Mouse (Mus musculus): ENCODE data around the gene Zdhhc16.
"Not testable (repeated sequence)": the region's sequence is repeated elsewhere in the genome, so short reads cannot be mapped to it uniquely, and the experiment has no call there.

Gene Zdhhc16

DNA sequence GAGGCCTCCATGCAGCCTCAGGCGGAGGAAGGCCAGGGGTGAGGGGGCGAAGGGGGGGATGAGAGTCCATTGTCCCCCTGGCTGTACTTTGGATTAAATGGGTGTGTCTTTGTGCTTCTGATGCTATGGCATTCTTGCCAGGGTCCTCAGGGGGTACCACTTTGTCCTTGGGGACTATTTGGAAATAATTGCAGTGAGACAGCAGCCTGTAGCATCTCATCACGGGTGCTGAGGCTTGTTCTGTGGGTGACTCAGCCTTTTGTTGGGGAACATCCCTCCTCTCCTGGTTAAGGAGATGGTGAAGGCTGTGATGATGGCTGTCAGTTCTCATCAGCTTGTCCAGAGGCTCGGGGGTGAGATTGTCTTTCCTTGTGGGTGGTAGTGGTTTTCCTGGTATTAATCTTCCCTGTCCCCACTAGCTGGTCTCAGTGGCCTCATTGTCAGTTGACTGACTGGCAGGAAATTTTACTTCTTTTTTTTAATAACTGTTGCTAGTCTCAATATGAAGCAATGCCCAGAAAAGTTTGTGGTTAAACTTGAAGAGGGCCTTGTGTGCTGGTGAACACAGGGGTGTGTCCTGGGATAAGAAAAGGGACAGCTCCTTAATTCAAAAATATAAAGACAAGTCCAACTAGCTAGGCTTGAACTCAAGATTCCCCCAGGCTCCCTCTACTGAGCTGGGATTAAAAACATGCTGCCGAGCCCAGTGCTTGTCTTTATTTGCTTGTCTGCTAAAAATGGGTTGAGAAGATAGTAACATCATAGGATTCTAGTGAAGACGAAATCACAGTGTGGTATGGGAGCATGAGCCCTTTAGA, 19.3 kb upstream of the Zdhhc16 start:
- DNase-seq (ENCODE audit: low read depth, low spot score): no peak

- DNase-seq (ENCODE audit: low read depth, low spot score): not testable (repeated sequence)
Observed at GRCm38 (mm10) chr19:41914592-41914882, 18.7 kb upstream of the Zdhhc16 start.

DNA sequence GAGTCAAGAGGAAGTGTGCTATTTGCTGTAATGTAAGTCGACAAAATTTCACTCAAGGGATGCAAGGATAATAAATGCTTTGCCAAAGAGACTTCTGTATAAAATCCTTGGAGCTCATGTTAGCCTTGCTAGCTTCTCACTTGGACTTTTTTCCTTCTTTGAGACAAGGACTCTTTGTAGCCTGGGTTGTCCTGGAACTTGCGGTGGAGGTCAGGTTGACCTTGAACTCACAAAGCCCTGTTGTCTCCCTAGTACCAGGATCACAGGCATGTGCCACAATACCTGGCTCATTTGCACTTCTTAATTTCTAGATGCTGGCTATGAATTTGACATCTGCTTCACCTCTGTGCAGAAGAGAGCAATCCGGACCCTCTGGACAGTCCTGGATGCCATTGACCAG, 18.0 kb upstream of the Zdhhc16 start:
- no peak for DNase-seq (ENCODE audit: low read depth, low spot score)

DNA sequence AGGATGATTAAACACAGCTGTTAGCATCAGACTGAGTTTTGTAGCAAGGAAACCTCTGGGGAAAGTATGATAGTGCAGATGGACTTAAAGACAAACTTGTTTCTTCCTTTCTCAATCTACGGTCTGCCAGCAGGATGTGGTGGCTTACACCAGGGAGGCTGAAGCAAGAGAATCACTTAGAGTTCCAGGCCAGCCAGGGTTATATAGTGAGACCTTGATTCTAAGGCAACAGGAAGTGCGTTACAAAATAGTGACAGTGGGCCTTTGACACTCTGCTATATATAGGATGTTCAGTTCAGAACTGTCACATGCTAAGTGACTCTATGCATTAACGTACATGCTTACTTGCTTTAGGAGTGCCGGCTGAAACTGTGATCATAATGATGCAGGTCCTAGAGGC, 16.4 kb upstream of the Zdhhc16 start:
- DNase-seq (ENCODE audit: low read depth, low spot score): no peak

DNA sequence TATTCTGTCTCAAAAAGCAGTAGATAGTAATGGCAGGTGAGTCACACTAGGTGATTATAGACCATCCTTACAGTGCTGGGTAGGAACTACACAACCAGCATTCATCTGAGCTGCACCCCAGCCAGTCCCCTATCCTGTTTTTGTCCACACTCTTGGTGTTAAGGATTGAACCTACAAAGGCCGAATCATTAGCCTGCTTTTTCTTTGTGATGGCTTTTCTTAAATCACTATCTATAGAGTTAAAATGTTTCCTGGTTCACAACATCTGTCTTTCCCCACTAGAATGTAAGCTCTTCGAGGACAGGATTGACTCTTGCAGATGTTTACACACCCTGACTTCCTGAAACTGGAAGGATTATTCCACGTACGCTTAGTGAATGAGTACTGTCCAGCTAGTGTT, 13.8 kb upstream of the Zdhhc16 start:
- DNase-seq (ENCODE audit: low read depth, low spot score): no peak

DNA sequence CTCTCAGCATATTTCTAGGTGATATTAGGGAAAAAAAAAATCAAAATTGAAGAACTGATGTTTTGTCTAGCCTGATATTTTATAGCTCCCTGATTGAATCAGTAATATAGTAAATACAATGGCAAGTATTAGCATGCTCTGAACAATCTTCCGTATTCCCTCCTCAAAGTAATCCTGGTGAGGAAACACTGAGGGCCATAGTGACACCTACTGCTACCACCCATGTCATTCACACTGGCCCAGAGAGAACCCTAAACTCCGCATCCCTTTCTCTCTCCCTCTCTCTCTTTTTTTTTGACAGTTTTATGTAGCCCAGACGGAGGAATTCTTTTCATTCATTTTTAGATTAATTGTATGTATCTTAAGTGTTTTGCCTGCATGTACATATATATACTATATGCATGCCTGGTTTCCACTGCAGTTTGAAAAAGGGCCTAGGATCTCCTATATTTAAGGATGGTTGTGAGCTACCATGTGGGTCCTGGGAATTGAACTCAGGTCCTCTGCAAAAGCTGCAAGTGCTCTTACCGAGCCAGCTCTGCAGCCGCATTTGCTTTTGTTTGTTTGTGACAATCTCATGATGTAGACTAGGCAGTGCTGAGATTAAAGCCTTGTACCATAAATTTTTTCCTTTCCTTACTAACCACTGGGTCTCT, 12.7 kb upstream of the Zdhhc16 start:
- DNase-seq (ENCODE audit: low read depth, low spot score): no peak

DNA sequence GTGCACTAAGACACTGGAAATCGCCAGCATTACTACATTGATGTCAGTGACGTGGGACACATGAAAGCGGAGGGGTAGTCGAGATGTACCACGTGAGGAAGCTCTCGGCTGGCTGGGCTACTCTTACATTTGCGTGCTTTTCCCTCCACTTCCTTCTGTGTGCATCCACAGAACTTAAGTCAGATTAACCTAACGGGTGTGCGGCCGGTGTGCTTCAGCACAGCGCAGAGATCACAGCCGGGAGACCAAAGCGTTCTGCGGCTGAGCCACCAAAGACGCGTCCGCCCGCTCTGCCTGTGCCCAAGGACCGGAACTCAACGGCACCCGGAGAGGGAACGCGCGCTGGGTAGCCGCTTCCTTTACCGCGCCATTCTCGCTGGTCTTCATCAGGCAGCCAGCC, 594 bp upstream of the Zdhhc16 start:
- DNase-seq (ENCODE audit: low read depth, low spot score): no peak

DNA sequence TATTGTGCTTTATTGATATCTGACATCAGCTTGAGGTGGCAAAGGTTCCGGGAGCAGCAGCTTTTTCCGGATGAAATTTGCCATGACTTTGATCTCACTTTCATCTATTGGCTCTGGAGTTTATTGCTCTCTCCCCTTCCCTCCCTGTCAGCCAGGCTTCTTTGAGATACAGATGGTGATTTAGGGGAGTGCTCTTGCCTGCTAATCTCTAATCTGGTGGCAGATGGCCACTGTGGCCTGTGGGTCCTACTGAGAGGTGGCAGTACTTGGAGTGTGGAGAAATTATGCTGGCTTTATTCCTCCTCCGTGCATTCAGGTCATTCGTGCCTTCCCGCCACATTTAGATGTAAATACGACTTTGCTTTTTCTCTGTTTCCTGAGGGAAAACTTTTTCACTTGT, 844 bp downstream of the Zdhhc16 start:
- peak; percentile 50 for DNase-seq (ENCODE audit: low read depth, low spot score)

GRCm38 (mm10) chr19:41935921-41936320, 2.6 kb downstream of the Zdhhc16 start:
- no peak for DNase-seq (ENCODE audit: low read depth, low spot score)

GRCm38 (mm10) chr19:41938539-41938938, 5.3 kb downstream of the Zdhhc16 start:
- no peak for DNase-seq (ENCODE audit: low read depth, low spot score)

DNA sequence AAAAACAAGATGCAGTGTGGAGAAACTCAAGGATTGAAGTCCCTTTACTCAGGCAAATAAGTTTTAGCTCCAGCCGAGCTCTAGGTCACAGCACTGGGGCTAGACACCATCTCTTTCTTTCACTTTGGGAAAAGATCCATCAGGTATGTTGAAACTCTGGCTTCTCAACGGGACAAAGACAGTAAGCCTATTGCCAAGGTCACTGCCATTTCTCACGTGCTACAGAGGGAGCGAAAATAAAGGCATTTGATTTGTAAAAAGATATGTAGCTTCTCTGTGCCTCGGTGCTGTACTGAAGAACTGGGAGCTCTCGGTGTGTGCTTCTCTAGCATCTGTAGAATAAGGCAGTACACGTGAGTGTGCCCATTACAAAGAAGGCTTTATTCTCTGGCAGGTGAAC, 10.6 kb downstream of the Zdhhc16 start:
- no peak for DNase-seq (ENCODE audit: low read depth, low spot score)

DNA sequence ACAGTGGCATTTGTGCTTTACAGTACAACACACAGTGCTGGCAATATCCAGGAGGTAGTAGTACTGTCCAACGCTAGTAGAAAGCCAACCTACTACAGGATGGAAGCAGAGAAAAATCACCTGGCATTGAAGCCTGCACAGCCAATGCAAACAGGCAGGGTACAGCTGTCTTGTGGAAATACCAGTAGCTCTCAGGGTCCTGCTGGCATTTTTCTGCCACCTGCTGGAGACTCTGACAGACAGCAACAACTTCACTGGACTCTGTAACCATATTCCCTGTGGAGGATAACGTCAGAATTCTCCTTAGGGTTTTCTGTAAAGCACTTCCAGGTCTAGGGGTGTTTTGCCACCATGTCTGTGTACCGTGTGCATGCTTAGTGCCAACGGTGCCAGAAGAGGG, 19.0 kb downstream of the Zdhhc16 start:
- DNase-seq (ENCODE audit: low read depth, low spot score): no peak

GRCm38 (mm10) chr19:41953574-41953973, 20.3 kb downstream of the Zdhhc16 start:
- no peak for DNase-seq (ENCODE audit: low read depth, low spot score)

- DNase-seq (ENCODE audit: low read depth, low spot score): no peak
Observed at GRCm38 (mm10) chr19:41969618-41970017, 36.3 kb downstream of the Zdhhc16 start.

DNA sequence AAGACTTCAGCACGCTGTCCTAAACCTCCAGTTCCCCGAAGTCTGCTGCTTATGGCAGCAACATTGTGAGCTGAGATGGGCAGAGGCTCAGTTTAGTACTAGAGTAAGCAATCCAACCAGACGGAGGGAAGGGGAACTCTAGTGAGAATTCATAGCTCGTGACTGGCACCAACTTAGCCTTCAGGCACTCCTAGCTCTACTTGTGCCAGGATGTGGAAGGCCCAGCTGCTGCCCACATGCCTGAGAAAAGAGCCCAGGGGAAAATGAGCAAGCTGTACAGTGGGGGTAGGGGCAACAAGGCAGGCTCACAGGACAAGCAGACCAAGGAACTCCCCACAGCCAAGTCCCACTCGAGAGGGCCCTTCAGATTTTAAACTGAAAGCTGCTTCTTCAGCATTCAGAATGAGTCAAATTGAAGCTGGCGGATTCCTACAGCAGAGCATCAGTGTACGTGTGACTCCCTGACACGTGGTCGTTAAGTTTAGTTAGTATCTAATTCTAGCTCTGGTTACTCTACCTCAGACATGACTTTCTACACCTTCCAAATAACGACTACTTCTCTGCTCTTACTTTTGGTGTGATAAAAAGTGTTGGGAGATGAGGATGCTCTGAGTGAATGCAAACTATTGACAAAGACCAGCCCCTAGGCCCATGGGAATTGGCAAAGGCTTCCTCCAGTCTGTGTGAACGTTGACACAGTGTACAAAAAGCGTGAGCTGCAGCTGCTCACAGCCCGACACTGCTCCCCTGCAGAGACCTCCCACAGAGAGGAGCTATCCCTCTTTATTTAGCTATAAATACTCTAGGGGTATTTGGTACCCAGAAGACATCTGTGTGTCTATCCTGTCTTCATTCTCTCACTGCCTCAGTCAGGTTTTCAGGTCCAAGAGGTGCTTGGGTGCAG, 40.9 kb downstream of the Zdhhc16 start:
- no peak for DNase-seq (ENCODE audit: low read depth, low spot score)

DNA sequence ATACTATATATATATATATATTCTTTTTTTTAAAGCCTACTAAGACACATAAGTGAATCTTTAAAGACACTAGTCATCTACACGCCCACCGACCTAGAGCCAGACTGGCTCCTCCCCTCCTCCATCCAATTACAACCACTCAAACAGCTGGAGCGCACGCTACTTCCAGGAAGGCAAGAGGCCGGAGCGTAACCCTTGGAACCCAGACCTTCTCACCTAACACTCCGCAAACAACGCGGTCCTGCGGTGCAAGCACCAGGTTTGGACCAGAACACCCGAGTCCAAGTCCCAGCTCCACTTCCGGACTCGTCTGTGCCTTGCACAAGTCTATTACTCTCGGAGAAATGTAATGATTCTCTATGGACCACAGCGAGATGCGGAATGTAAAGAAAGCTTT, 47.1 kb downstream of the Zdhhc16 start:
- DNase-seq (ENCODE audit: low read depth, low spot score): no peak

DNA sequence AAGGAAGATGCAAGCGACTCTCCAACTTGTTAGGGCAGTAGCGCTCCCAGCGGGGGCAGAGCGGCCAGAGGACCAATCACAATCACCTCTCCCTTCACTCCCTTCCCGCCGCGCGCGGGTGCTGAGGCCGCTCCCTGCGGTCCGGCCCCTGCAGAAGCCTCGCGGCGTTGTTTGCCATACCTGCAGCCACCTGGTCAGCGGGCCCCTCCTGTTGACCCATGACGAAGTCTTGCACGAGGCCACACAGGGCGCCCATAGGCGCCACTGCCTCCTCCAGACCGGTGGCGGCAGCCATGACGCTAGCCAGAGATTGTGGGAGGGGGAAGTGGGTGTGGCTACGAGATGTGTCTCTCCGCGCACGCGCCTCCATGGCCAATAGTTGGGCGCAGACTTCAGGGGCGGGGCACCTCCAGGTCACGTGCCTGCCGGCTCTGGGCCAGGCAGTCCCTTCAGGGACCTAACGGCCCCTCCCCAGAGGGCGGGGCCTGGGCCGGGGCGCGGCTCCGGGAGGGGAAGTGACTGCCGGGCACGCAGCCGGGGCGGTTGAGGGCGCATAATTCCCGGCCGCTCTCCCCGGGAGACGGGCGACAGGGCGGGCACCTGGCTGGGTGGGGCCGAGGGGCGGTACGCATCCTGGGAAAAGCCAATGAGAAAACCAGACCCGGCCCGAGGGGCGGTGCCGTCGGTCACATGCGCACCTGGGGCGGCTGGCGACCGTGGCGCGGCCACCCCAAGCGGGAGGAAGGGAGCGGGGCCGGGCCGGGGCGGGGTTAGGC, 47.7 kb downstream of the Zdhhc16 start, which contains the start of gene Mms19:
Gene Mms19 (minus strand): TSS at position 339 of the 776 bp plus-strand sequence.
- peak; percentile 99 for DNase-seq (ENCODE audit: low read depth, low spot score)

- no peak for DNase-seq (ENCODE audit: low read depth, low spot score)
Observed at GRCm38 (mm10) chr19:41981595-41981927, 48.3 kb downstream of the Zdhhc16 start, which contains the start of gene Ubtd1. Gene Ubtd1 (plus strand): TSS chr19:41981763.

GRCm38 (mm10) chr19:41981931-41982790, 48.9 kb downstream of the Zdhhc16 start:
- peak; percentile 16 for DNase-seq (ENCODE audit: low read depth, low spot score)

GRCm38 (mm10) chr19:41982791-41983150, 49.5 kb downstream of the Zdhhc16 start:
- DNase-seq (ENCODE audit: low read depth, low spot score): no peak

- DNase-seq (ENCODE audit: low read depth, low spot score): no peak
Observed at GRCm38 (mm10) chr19:41985994-41986393, 52.7 kb downstream of the Zdhhc16 start.
